Mouse (Mus musculus) cerebellum, adult 11 months (tissue): ENCODE measurements around the gene Glt8d2.
"Not testable (repeated sequence)": the region's sequence is repeated elsewhere in the genome, so short reads cannot be mapped to it uniquely, and the experiment has no call there.

Experiments
- DNase-seq: peaks from one replicate; pipeline ENCODE4 v3.0.0; 2022

The Glt8d2 gene

DNA sequence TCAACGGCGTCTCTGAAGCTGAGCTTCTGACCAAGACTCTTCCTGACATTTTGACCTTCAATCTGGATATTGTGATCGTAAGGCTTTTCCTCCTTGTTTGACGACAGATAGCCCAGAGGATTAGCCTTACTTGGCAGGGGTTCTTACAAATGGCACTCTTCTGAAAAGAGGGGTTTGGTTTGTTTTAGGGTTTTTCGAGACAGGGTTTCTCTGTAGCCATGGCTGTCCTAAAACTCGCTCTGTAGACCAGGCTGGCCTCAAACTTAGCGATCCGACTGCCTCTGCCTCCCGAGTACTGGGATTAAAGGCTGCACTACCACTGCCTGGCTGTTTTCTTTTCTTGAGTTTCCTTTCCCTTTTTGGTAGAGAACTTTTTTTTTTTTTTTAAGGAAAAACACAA is 49.0 kb downstream of the Glt8d2 start:
- DNase-seq, result no peak

DNA sequence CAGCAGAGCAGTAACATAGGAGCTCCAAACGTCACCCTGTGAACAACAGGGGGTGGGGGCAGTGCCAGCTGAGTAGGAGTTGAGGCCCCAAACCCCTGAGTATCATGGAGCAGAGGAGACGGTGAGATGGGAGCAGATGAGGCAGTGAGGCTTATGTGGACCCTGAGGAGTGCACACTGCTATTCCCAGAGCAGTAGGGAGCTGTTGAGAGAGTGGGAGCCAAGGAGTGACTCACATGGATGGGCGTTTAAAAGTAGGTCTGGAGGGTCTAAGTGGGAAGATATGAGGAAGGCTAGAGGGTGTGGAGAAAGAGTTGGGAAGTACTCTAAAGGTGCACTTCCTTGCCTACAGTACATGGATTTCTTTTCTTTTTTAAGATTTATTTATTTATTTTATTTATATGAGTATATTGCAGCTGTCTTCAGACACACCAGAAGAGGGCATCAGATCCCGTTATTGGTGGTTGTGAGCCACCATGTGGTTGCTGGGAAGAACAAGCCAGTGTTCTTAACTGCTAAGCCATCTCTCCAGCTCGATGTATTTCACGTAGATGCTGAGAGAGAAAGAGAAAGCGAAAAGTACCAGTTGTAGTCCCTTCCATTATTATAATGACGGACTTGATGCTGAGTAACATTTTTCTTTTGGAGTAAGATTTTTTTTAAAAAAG is 51.3 kb downstream of the Glt8d2 start:
- no peak for DNase-seq

- no peak for DNase-seq
These were observed 54.1 kb downstream of the Glt8d2 start for GRCm38 (mm10) chr10:82636321-82636720.

- no peak for DNase-seq
These were observed 56.1 kb downstream of the Glt8d2 start for GRCm38 (mm10) chr10:82634348-82634747.

- no peak for DNase-seq
These were observed 57.8 kb downstream of the Glt8d2 start for GRCm38 (mm10) chr10:82632496-82633280.

- no peak for DNase-seq
These were observed 59.3 kb downstream of the Glt8d2 start for GRCm38 (mm10) chr10:82631133-82631532.

DNA sequence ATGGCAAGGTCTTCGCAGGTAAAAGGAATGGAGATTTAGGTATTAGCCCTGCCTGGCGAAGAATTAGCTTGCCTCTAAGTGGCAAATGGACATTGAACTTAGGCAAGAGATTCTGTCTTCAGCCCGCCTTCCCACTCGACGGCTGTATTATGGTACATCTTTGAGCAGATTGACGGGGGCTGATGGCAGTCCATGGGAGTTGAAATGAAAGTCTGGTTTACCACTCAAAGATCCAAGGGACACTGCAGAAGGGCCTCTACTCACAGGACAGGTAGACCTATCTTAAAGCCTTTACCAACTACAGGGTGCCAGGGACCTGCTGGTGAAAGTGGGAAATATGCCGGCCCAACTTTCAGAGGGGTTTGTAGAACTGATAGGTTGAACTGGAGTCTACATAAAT is 60.0 kb downstream of the Glt8d2 start:
- DNase-seq, result no peak

DNA sequence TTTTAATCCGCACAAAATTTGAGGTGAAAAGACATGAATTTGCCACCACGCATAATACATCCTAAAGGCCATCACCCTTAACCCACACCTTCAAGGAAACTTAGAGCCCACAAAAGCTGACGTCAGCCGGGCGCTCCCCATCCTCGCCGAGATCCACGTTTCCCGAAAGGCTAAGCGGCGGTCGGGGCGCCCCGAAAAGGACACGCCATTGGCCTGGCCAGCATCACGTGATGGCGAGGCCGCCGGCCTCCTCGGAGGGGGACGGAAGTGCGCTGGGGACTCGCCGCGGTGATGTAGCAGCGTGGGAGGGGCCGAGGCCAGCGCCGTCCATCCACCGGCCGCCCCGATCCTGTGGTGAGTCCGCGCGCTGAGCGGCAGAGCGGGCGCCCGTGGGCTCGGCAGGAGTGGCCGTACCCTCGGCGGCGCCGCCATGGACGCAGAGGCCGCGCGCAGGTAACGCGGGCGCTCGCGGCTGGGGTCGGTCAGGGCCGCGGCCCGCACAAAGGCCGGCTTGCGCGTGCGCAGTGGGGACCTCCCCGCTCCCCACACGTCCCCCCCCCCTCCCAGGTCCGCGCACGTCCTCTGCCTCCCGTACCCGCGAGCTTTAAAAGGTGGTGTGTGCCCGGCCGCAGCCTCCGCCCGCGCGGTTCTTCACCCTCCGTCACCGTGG is 60.7 kb downstream of the Glt8d2 start, which contains the start of gene Tdg:
TSS of gene Tdg (plus strand) at position 243 of the 670 bp plus-strand sequence.
- DNase-seq, result peak; percentile 89

GRCm38 (mm10) chr10:82629111-82629585 is 61.3 kb downstream of the Glt8d2 start:
- DNase-seq, result no peak

DNA sequence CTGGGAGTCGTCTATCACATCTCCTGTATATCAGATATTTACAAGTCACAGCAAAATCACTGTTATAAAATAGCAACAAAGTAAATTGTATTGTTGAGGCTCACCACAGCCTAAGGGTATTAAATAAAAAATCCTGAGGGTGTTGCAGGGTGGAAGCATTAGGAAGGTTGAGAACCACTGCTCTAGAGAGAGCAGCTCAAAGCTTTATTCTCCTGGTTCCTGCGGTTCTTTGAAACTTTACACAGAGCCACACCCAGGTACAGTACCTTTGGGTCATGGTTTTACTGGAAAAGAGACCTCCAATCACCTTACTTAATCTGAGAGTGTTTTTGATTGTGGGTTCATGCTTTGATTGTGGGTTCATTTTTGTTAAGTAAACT is 66.9 kb downstream of the Glt8d2 start:
- not testable (repeated sequence) for DNase-seq

GRCm38 (mm10) chr10:82622671-82623552 is 67.5 kb downstream of the Glt8d2 start, which contains the start of gene 1190007I07Rik:
Gene 1190007I07Rik, minus strand, starts transcription at chr10:82623228.
- DNase-seq, result peak; percentile 88

GRCm38 (mm10) chr10:82622235-82622634 is 68.2 kb downstream of the Glt8d2 start:
- DNase-seq, result no peak
